Mouse (Mus musculus) spleen, adult 18-20 months (tissue): ENCODE results near the gene H6pd.

Experiments
- DNase-seq, 2 experiments: peaks; one replicate each; pipeline ENCODE4 v3.0.0; 2022; ENCODE audit warnings: mixed read lengths in 2 of 2

H6pd gene

GRCm38 (mm10) chr4:149998786-149999509, 9.9 kb downstream of the H6pd start:
- no peak for DNase-seq

- DNase-seq = no peak
Observed at GRCm38 (mm10) chr4:149997999-149998398, 10.8 kb downstream of the H6pd start.

- no peak for DNase-seq
Observed at GRCm38 (mm10) chr4:149996440-149996839, 12.4 kb downstream of the H6pd start.

GRCm38 (mm10) chr4:149995911-149996310, 12.9 kb downstream of the H6pd start:
- DNase-seq = no peak

- DNase-seq = no peak
Observed at GRCm38 (mm10) chr4:149994218-149994617, 14.6 kb downstream of the H6pd start.

- DNase-seq = no peak
Observed at GRCm38 (mm10) chr4:149992670-149993032, 16.2 kb downstream of the H6pd start.

- DNase-seq = no peak
Observed at GRCm38 (mm10) chr4:149991755-149992669, 16.8 kb downstream of the H6pd start.

GRCm38 (mm10) chr4:149990954-149991633, 17.7 kb downstream of the H6pd start:
- no peak for DNase-seq

GRCm38 (mm10) chr4:149990212-149990953, 18.4 kb downstream of the H6pd start:
- DNase-seq = no peak

GRCm38 (mm10) chr4:149988931-149989556, 19.8 kb downstream of the H6pd start:
- DNase-seq = peak; percentile 82 to 91

GRCm38 (mm10) chr4:149988301-149988700, 20.5 kb downstream of the H6pd start:
- DNase-seq = no peak

GRCm38 (mm10) chr4:149986671-149987417, 22.0 kb downstream of the H6pd start:
- DNase-seq = no peak

- no peak for DNase-seq
Observed at GRCm38 (mm10) chr4:149983921-149984645, 24.7 kb downstream of the H6pd start.

- no peak for DNase-seq
Observed at GRCm38 (mm10) chr4:149982154-149982553, 26.7 kb downstream of the H6pd start.

GRCm38 (mm10) chr4:149979819-149980308, 29.0 kb downstream of the H6pd start:
- DNase-seq = peak; percentile 46 to 77

- no peak for DNase-seq
Observed at GRCm38 (mm10) chr4:149978820-149979219, 30.0 kb downstream of the H6pd start.

- no peak for DNase-seq
Observed at GRCm38 (mm10) chr4:149977801-149978544, 30.9 kb downstream of the H6pd start.

GRCm38 (mm10) chr4:149977181-149977580, 31.6 kb downstream of the H6pd start:
- DNase-seq = no peak

GRCm38 (mm10) chr4:149975730-149976254, 33.0 kb downstream of the H6pd start:
- DNase-seq = no peak
